Mouse (Mus musculus) cerebellum, adult 2 months (tissue): ENCODE data around the gene Abraxas2.

Experiments
- CTCF ChIP-seq: fragments of 200-500 bp; IDR thresholded peaks from 2 replicates; pipeline ENCODE4 v1.5.1; 2011; ENCODE audit warnings: low read depth, mild to moderate bottlenecking, control low read depth, low read length, moderate library complexity, borderline replicate concordance; ENCODE audit not compliant: insufficient read depth
- POLR2A ChIP-seq: fragments of 200-500 bp; IDR thresholded peaks from 2 replicates; pipeline ENCODE4 v1.6.1; 2011; ENCODE audit warnings: low read length, control low read depth, borderline replicate concordance; ENCODE audit not compliant: insufficient read depth

- TF ChIP-seq CTCF (no peak), POLR2A (no peak)
Observed at GRCm38 (mm10) chr7:132889691-132890090, 30.7 kb downstream of the Abraxas2 start.
